Mouse (Mus musculus): ENCODE measurements around the gene Pard3. TPM values are rescaled to one million over a fixed set of nuclear protein-coding genes. Genes with fewer than 3 reads are reported as not detected.

Gene Pard3
- total RNA-seq, 2 experiments from 2014 or later: 41.0 to 42.0 TPM

DNA sequence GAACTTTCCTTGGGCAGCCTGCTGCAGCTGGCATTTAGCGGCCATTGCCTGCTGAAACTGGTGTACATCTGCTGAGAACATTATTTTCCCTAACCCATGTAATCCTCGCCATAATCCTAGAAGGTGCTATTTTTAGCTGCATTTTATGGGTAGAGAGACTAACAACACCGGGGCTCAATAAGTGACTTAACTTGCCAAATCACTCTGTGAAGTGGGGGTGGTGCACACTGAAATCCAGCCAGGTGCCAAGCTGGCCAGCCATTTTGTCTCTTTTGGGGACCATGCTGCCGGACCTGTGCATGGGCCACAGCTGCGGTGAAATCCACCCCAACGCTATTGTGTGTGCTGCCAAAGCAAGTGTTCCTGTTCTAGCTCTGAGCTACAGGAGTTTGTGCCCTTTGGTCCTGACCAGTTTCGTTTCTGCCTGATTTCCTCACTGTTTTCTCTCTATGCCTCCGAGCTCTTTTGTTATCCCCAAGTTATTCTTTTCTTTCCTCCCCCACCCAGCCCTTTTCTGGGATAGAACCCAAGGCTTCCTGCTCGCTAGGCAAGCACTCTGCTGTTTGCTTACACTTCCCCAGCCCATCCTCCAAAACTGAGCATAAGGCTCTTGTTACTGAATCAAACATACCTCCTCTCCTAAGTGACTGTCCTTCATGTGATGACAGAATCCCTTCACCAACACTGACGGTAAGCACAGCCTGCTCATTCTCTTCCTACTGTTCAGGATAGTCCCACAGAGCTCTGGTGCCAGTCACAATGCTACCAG, 375.9 kb downstream of the Pard3 start:
- peak; percentile 25 for DNase-seq

DNA sequence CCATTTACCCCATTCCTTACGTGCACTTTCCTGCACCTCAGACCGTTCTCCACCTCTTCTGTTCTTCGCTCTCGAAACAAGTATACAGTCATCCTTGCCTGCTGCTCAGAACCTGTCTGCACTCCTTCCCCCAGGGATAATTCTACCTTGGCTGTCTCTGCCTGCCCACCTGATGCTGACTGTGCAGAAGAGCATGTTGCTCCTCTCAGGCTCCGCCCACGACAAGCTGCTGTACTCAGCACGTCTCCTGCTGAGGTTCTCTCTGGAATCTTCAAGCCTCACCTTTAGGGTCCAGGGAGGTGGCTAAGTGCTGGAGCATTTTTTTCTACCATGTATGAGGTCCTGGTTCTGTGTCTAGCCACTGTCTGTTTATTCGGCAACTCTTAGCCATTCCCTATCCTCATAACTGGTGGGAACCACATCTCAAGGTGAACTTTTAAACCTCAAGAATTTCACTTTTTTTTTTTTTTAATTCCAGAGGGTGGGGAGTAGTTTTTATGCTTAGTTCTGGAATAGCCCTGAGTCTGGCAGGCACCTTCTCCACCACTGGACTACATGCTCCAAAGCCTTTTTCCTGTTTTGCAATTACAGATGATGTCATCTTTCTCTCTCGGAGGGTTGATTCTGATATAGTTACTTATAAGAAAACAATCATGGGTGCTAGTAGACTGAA, 376.6 kb downstream of the Pard3 start:
- DNase-seq: no peak

- peak; percentile 70 for DNase-seq
Measured at GRCm38 (mm10) chr8:127440834-127441485, 377.3 kb downstream of the Pard3 start.

DNA sequence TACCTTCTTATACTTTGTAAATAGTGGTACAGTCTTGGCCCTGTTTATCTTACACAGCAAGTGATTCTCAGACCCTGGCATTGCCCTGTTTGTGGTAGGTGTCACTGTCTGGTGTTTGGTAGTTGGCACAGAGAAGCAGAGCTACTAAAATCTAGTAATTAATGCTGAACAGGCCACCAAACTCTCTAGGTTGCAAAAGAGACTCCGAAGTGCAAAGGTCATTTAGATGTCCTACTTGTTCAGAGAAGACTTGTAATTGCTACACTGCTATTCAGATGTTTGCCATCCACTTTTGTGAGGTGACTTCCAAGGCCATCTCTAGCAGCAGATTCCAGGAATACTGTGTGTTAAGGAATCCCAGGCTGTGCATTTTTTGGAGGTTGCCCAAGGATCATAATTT, 383.7 kb downstream of the Pard3 start:
- no peak for DNase-seq

DNA sequence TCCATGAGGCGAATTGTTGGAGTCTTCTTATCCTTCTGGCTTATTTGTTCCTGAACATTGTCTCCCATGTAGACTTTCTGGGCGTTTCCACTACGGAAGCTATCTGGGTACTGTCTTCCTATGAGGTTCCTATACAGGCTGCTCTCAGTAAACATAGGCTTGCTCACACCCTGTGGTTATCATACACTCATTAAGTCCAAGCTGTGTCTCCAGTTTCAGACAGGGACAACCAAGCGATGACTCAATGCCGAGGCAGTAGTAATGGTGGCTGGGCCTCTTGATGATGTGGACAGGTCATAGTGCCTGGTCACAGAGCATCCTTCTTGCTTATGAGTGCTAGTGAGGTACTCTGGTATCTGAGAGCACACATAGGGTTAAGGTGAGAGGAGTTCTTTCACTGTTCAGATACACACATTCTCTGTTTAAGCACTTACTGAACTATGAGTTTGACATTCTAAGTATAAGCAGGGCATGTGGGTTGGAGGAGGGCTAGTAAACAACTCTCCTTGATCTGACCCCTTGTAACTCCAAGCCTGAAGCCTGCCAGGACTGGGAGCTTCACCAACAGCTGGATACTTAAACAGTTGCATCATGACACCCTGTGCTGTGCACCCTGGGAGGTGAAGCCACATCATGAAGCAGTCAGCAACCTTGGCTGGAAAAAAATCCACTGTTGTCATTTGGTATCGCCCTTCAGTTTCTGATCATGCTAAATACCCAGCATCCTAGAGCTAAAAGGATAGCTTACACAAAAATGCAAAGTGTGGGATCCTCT, 385.6 kb downstream of the Pard3 start:
- no peak for DNase-seq

DNA sequence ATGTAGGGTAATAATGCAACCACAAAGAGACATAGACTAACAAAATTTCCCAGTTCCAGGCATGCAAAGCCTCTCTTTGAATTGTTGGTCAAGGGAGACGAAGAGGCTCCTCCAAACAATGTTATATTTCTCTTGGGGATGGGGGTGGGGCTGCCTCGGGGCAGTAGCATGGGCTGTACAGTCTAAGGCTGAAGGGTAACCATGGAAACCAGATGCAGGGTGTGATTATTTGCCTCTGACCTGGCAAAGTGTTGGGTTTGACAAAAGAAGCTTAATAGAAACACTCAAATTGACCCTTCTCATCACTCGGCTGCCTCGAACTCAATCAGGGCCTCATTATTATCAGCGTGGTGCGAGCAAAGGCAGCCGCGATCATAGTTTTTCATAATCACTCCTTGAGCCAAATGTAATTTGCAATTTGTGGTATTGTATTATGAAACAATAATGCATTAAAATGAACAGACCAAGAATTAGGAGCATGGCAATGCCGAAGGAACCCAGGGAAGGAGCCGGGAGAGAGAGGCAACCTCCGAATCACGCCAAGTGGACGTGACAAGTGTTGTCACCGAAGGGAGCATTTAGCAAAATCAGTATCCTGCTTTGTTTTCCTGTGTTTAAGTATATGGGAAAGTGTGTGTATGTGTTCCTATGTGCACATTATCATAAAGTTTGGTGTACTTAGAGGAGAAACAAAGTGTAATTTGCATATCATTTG, 387.4 kb downstream of the Pard3 start:
- no peak for DNase-seq

DNA sequence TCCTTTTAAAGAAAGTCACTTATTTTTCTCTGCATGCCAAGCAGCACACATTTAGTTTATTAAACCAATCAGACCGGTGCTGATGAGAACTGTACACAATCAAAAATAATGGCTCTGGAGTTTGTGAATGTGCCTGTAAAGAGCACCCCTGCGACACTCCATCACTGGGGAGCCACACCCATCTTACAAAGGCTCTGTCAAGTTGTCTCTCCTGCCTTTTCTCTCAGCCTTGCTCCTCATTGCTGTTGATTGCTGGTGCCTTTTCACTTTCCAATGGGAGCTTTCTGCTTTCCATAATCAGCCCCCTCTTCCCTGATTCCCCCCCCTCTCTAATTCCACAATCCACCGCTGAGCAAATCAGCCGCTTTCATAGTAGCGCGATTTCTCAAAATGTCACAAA, 388.7 kb downstream of the Pard3 start:
- DNase-seq: no peak

DNA sequence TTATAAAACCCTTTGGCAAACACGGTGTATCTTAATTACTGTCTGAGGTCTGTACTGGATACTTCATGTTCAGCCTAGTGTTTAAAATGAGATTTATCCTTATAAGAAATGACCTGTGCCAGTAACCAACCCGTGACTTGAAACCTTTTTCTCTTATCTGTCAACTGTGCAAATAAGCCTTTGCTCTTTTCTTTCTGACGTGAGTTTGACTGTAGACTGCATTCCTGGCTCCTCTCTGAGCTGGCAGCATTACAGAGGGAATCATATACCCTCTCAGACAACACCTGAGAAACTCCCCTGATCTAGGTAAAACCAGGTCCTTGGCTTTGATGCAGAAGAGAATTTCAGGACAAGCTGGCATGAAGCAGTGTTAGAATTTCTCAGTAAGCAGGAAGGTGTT, 394.2 kb downstream of the Pard3 start:
- DNase-seq: no peak

DNA sequence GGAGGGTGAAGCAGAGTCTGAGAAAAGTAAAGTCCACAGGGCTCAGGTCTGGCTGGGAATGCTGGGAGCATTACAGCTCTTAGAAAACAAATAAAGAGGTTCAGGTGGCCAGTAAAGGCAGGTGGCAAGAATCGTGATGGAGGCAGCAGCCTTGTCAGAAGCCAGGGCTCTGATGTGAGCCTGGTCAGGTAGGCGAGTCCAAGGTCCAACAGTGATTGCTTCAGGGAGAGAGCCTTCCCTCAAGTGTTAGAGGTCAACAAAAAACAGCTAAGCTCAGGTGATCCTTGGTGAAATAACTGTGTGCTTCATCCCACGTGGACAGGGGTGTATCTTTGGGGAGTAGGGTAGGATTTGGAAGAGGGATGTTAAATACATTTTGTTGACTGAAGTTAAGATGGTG, 397.5 kb downstream of the Pard3 start:
- DNase-seq: no peak

- no peak for DNase-seq
Measured at GRCm38 (mm10) chr8:127462378-127462935, 398.8 kb downstream of the Pard3 start.

GRCm38 (mm10) chr8:127464300-127464699, 400.6 kb downstream of the Pard3 start:
- DNase-seq: no peak

DNA sequence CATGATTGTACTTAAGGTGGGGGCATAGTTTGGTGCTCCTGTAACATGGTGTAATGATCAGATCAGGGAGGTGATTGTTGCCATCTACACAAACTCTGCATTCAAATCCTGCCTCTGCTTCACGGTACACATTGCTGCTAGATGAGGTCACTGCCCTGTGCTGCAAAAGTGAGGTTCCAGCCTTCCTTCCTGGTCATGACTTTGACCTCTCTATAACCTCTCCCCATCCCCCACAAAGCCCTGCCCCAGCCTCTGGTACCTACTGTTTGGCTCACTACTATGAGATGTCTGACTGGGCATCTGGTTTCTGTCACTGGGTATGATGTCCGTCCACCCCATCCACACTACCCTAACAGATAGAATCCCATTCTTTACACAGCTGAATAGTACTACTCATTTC, 408.5 kb downstream of the Pard3 start:
- peak; percentile 36 for DNase-seq

GRCm38 (mm10) chr8:127480003-127480402, 416.3 kb downstream of the Pard3 start:
- DNase-seq: peak; percentile 17

- DNase-seq: peak; percentile 33
Measured at GRCm38 (mm10) chr8:127485618-127486017, 421.9 kb downstream of the Pard3 start.

DNA sequence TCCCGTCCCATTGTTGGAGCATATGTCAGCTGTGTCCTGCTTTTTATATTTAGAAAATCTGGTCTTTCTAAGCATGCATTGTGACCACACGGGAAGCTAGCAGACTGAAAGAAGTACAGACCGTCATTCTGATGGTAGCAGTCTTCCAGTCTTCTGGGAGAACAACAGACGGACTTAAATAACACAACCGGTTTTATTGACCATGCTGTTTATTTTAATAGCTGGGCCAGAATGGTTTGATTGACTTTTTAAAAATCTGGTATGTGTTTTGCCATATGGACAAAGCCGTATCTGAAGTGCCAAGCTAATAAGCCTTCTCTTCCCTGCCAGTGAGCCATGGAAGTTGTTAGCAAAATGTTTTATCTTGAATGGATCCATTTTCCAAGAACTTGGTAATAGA, 428.3 kb downstream of the Pard3 start:
- no peak for DNase-seq

- DNase-seq: no peak
Measured at GRCm38 (mm10) chr8:127495226-127495780, 431.6 kb downstream of the Pard3 start.

DNA sequence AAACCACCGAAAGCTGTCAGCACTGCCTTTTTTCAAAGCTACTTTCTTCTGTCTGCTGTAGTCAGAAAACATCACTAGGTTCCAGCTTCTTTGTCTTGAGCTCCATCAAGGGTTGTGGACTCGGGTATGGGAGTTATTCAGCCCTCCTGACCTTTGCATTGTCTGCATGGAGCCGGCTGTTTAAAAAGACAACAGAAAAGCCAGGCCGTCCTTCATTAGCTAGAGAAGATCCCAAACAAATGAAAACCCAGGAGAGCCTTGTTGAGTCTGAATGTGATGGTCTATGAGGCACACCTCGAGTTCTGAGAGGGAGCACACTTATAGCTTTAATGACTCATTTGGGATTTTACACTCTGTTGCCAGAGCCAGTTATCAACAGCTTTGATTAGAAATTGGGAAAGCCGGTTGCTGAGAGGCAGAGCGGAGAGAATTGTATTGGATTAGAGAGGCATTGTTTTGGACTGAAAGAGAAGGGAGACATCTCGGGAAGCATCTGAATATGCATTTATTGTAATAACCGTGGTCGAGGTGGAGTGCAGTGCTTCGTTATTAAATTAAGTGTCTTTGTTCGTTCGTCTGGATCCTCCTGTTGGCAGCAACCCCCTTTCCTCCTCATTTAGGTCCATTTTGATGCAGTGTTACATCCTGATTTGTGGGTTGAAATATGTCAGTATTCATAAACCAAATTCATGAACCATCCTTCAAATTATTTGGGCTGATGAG, 435.5 kb downstream of the Pard3 start:
- DNase-seq: no peak

- no peak for DNase-seq
Measured at GRCm38 (mm10) chr8:127499720-127500114, 436.0 kb downstream of the Pard3 start.

DNA sequence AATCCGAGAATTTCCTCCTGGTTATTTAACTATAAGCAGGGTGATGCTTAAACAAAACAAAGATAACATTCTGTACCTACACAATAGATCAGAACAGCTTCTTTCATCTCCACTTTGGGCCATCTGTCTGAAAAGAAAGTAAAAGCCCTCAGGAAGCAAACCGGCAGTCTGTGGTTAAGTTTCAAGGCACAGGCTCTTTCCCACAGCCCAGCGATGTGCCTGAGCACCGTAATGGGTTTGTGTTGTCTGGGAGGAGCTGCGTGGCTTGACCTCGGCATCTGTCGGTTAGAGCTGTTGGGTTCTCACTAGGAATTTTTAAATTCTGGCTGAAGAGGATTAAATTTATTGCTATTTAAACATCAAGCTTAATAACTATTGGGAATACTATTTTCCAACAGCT, 436.5 kb downstream of the Pard3 start:
- DNase-seq: no peak

DNA sequence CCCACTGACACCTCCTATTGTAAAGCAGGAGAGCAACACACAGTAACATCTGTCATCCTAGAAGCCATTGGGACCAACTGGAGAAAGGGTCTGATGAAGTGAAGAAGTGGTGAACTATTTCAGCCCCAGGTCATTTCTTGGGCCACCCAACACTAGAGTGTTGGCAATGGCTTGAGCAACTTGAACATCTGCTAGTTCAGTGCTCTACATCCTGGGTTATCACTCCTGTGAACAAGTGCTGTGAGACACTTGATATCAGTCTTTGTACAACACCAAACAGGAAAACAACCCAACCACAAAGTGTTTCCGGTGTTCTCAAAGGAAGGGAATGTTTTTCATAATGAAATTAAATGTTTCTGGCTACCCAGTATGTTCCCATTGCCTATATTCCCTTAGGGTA, 438.1 kb downstream of the Pard3 start:
- no peak for DNase-seq

- no peak for DNase-seq
Measured at GRCm38 (mm10) chr8:127505286-127505685, 441.6 kb downstream of the Pard3 start.

All from heart, postnatal 4 days (tissue).